Mouse (Mus musculus) MEL (cell line): Measurements from ENCODE around the gene Rpl28. TPM values are rescaled to one million over a fixed set of nuclear protein-coding genes. Genes with fewer than 3 reads are reported as not detected.

Experiments used
- DNase-seq: peaks from one replicate; pipeline ENCODE4 v3.0.0; 2011; ENCODE audit warnings: low read depth, low spot score
- H3K27ac ChIP-seq: 2 replicates; pipeline ENCODE4 v1.5.1; 2012; ENCODE audit warnings: low read depth, mild to moderate bottlenecking, control low read depth, low read length, moderate library complexity; ENCODE audit not compliant: control insufficient read depth
- H3K27me3 ChIP-seq, 2 experiments: fragments of 150-350 bp in 1 of 2; sonication (generic) in 1 of 2; 2 replicates each; pipeline ENCODE4 v1.6.1; 2012; ENCODE audit warnings: low read length in 2 of 2, mild to moderate bottlenecking in 2 of 2, improper control_type of control experiment in 1 of 2, moderate library complexity in 1 of 2; ENCODE audit not compliant: insufficient read depth in 2 of 2, control insufficient read depth in 1 of 2
- H3K36me3 ChIP-seq, 2 experiments: 2 replicates each; pipeline ENCODE4 v1.6.1; 2012 to 2014; ENCODE audit warnings: low read length in 2 of 2, improper control_type of control experiment in 1 of 2, inconsistent platforms in 1 of 2, mild to moderate bottlenecking in 1 of 2; ENCODE audit not compliant: insufficient read depth in 2 of 2, control insufficient read depth in 1 of 2
- H3K4me1 ChIP-seq, 2 experiments: fragments of 150-350 bp in 1 of 2; sonication (generic) in 1 of 2; 2 replicates each; pipeline ENCODE4 v1.6.1; 2012; ENCODE audit warnings: low read length in 2 of 2, improper control_type of control experiment in 1 of 2, mild to moderate bottlenecking in 1 of 2; ENCODE audit not compliant: insufficient read depth in 2 of 2, control insufficient read depth in 1 of 2
- H3K4me3 ChIP-seq, 2 experiments: fragments of 150-350 bp in 1 of 2; sonication (generic) in 1 of 2; 2 replicates each; pipeline ENCODE4 v1.5.1; 2012; ENCODE audit warnings: low read depth in 2 of 2, low read length in 2 of 2, mild to moderate bottlenecking in 2 of 2, moderate library complexity in 2 of 2, control low read depth in 1 of 2, improper control_type of control experiment in 1 of 2; ENCODE audit not compliant: control insufficient read depth in 1 of 2, insufficient read depth in 1 of 2
- H3K79me2 ChIP-seq: 2 replicates; pipeline ENCODE4 v1.6.1; 2012; ENCODE audit warnings: mild to moderate bottlenecking, low read length, moderate library complexity; ENCODE audit not compliant: control insufficient read depth, poor library complexity, insufficient read depth
- H3K9ac ChIP-seq: 2 replicates; pipeline ENCODE4 v1.6.1; 2012; ENCODE audit warnings: low read depth, mild to moderate bottlenecking, control low read depth, low read length, moderate library complexity; ENCODE audit not compliant: control insufficient read depth, poor library complexity, severe bottlenecking
- H3K9me3 ChIP-seq: fragments of 150-350 bp; sonication (generic); replicated peaks from 2 replicates; pipeline ENCODE4 v1.6.1; 2012; ENCODE audit warnings: mild to moderate bottlenecking, low read length, improper control_type of control experiment, moderate library complexity; ENCODE audit not compliant: insufficient read depth
- ETS1 ChIP-seq: IDR thresholded peaks from 2 replicates; pipeline ENCODE4 v1.6.1; 2012; ENCODE audit warnings: low read depth, mild to moderate bottlenecking, inconsistent platforms, low read length, improper control_type of control experiment, moderate library complexity
- GABPA ChIP-seq: IDR thresholded peaks from 2 replicates; pipeline ENCODE4 v1.6.1; 2012; ENCODE audit warnings: low read depth, mild to moderate bottlenecking, inconsistent platforms, low read length, improper control_type of control experiment, moderate library complexity
- HCFC1 ChIP-seq: IDR thresholded peaks from 2 replicates; pipeline ENCODE4 v1.6.1; 2012; ENCODE audit warnings: low read depth, mild to moderate bottlenecking, inconsistent platforms, low read length, improper control_type of control experiment, moderate library complexity
- JUND ChIP-seq: IDR thresholded peaks from 2 replicates; pipeline ENCODE4 v1.6.1; 2011; ENCODE audit warnings: low read depth, mild to moderate bottlenecking, improper control_type of control experiment, low read length
- MAX ChIP-seq: IDR thresholded peaks from 2 replicates; pipeline ENCODE4 v1.6.1; 2011; ENCODE audit warnings: low read length, improper control_type of control experiment
- MAZ ChIP-seq: IDR thresholded peaks from 2 replicates; pipeline ENCODE4 v1.6.1; 2012; ENCODE audit warnings: low read depth, mild to moderate bottlenecking, inconsistent platforms, low read length, improper control_type of control experiment
- MXI1 ChIP-seq: IDR thresholded peaks from 2 replicates; pipeline ENCODE4 v1.6.1; 2011; ENCODE audit warnings: mild to moderate bottlenecking, low read depth, low read length, improper control_type of control experiment
- NELFE ChIP-seq: IDR thresholded peaks from 2 replicates; pipeline ENCODE4 v1.6.1; 2011; ENCODE audit warnings: low read depth, low read length, improper control_type of control experiment
- POLR2A ChIP-seq, 2 experiments: IDR thresholded peaks; 2 replicates each; pipeline ENCODE4 v1.6.1; 2011 to 2012; ENCODE audit warnings: low read length in 2 of 2, mild to moderate bottlenecking in 2 of 2, control low read depth in 1 of 2, improper control_type of control experiment in 1 of 2, low read depth in 1 of 2, moderate library complexity in 1 of 2; ENCODE audit not compliant: control insufficient read depth in 1 of 2, insufficient read depth in 1 of 2, poor library complexity in 1 of 2
- POLR2AphosphoS2 ChIP-seq: IDR thresholded peaks from 2 replicates; pipeline ENCODE4 v1.6.1; 2011; ENCODE audit warnings: low read length, improper control_type of control experiment
- POLR2AphosphoS5 ChIP-seq: IDR thresholded peaks from 2 replicates; pipeline ENCODE4 v1.6.1; 2012; ENCODE audit warnings: low read depth, borderline replicate concordance, mild to moderate bottlenecking, inconsistent platforms, low read length, moderate library complexity, mixed read lengths
- SIN3A ChIP-seq: IDR thresholded peaks from 2 replicates; pipeline ENCODE4 v1.6.1; 2012; ENCODE audit warnings: low read length, improper control_type of control experiment, inconsistent platforms
- SMC3 ChIP-seq: IDR thresholded peaks from 2 replicates; pipeline ENCODE4 v1.6.1; 2011; ENCODE audit warnings: low read depth, low read length, improper control_type of control experiment
- TAL1 ChIP-seq: IDR thresholded peaks from 2 replicates; pipeline ENCODE4 v1.6.1; 2012; ENCODE audit warnings: mild to moderate bottlenecking, inconsistent platforms, low read length, moderate library complexity, mixed read lengths
- TBP ChIP-seq: IDR thresholded peaks from 2 replicates; pipeline ENCODE4 v1.8.0; 2011; ENCODE audit warnings: low read depth, low read length, improper control_type of control experiment
- ZMIZ1 ChIP-seq: IDR thresholded peaks from 2 replicates; pipeline ENCODE4 v1.6.1; 2012; ENCODE audit warnings: low read depth, mild to moderate bottlenecking, inconsistent platforms, low read length, improper control_type of control experiment, moderate library complexity
- polyA plus RNA-seq, 2 experiments: library from polyadenylated mRNA; stranded (reverse) in 1 of 2; unstranded in 1 of 2; fragments of >175 nt in 1 of 2; fragments of >200 nt in 1 of 2; gene quantifications; 2 replicates each; pipeline versions ENCODE4 v1.2.1 to v1.2.4; 2012; ENCODE audit warnings: low replicate concordance in 2 of 2, low read depth in 1 of 2; ENCODE audit not compliant: insufficient read length in 2 of 2, insufficient read depth in 1 of 2, missing spikeins in 1 of 2
- total RNA-seq: library from RNA; depleted of rRNA; stranded (reverse); fragments of 300-350 nt; gene quantifications from 2 replicates; pipeline ENCODE4 v1.2.3, GENCODE M21; 2012

The Rpl28 gene
- total and polyA plus RNA-seq, 3 experiments = 1,000 to 9,991 (median 2,264) TPM

- H3K27me3 ChIP-seq = no peaks in the 10 kb centered on the region
- no peaks in the 10 kb centered on the region for H3K36me3 ChIP-seq
- H3K4me1 ChIP-seq = peaks cover 0 to 13% of the 10 kb centered on the region in 2 experiments; a peak in 3 of 4 replicates
- H3K79me2 ChIP-seq = no peaks in the 10 kb centered on the region; the same call in 1 of the 2 replicates
- H3K9ac ChIP-seq = peak overlapping the region; percentile 65
- no peaks in the 10 kb centered on the region for H3K9me3 ChIP-seq
- H3K27ac ChIP-seq = peak overlapping the region; percentile 33
- peak overlapping the region; percentile 60 to 94 for H3K4me3 ChIP-seq
- peak; percentile 79 for DNase-seq
- TF ChIP-seq POLR2AphosphoS5 = peak; percentile 80; the same call in 1 of the 2 replicates
- no peak for TF ChIP-seq MAZ
- TF ChIP-seq JUND = no peak
- TF ChIP-seq MXI1 = no peak
- no peak for TF ChIP-seq GABPA
- TF ChIP-seq ETS1 = no peak
Measured at GRCm38 (mm10) chr7:4751971-4752820, 40.5 kb upstream of the Rpl28 start.

DNA sequence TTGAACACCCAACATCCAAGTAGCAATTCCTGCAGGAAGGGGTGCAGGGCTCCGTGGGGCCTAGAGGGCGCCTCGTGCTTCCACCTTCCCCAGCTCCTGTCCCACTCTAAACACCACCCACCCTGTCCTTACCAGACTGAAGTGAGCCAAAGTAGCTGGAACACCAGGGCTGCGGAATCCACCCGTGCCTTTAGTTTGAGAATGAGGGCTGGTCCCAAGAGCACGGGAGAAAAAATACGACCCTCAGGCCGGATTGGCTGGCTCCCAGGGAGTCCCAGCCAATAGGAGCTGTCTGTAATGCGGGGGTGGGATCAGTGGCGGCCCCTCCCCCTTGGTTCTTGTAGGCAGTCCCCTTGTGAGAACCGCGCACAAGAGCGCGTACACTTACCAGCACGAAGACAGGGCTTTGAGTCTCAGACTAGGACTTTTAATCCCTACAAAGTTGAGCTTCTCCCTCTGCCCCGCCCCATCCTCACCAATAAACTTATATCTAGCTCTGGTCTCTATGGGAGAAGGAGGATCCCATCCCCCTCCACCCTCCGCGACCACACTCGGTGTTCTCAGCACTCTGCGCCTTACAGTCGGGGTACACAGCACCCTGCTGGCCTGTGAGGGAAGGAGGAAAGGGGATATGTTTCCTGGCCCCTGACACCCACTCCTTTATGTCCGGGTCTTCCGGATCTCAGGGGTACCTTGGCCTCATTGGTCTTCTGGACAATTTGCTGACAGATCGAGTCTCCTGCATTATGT, 39.7 kb upstream of the Rpl28 start, which contains the start of gene Cox6b2:
Gene Cox6b2, minus strand, starts transcription at position 274 of the 750 bp plus-strand sequence.
- H3K4me3 ChIP-seq = peak within 1 kb of the TSS; percentile 60 to 94
- peaks cover 0 to 8% of the 10 kb centered on the region in 2 experiments; a peak in 3 of 4 replicates for H3K4me1 ChIP-seq
- H3K36me3 ChIP-seq = no peaks in the 10 kb centered on the region
- peak; percentile 98 for DNase-seq
- no peaks in the 10 kb centered on the region for H3K9me3 ChIP-seq
- peak within 1 kb of the TSS; percentile 65 for H3K9ac ChIP-seq
- H3K27me3 ChIP-seq = no peaks in the 10 kb centered on the region; a peak in 1 of 4 replicates
- H3K79me2 ChIP-seq = no peaks in the 10 kb centered on the region; the same call in 1 of the 2 replicates
- H3K27ac ChIP-seq = peak within 1 kb of the TSS; percentile 33
- no peak for TF ChIP-seq ETS1
- TF ChIP-seq SMC3 = no peak
- TF ChIP-seq HCFC1 = peak; percentile 20; the same call in 1 of the 2 replicates
- peak; percentile 80 for TF ChIP-seq TBP
- peak; percentile 82 for TF ChIP-seq SIN3A
- TF ChIP-seq NELFE = peak; percentile 74
- TF ChIP-seq JUND = no peak
- peak; percentile 78 for TF ChIP-seq MAX
- peak; percentile 62 to 92; a peak in 3 of 4 replicates for TF ChIP-seq POLR2A (IDR thresholded peaks at IDR 0.05; ENCODE audit: control insufficient read depth in 1 of 2, insufficient read depth in 1 of 2, low read depth in 1 of 2, low read length in 2 of 2, poor library complexity in 1 of 2)
- peak; percentile 41; the same call in 1 of the 2 replicates for TF ChIP-seq MXI1
- TF ChIP-seq POLR2AphosphoS2 = peak; percentile 84; the same call in 1 of the 2 replicates
- peak; percentile 90 for TF ChIP-seq ZMIZ1
- TF ChIP-seq TAL1 = no peak
